ENCODE assay signal across 26 mouse cellular contexts in the genomic region with DNA sequence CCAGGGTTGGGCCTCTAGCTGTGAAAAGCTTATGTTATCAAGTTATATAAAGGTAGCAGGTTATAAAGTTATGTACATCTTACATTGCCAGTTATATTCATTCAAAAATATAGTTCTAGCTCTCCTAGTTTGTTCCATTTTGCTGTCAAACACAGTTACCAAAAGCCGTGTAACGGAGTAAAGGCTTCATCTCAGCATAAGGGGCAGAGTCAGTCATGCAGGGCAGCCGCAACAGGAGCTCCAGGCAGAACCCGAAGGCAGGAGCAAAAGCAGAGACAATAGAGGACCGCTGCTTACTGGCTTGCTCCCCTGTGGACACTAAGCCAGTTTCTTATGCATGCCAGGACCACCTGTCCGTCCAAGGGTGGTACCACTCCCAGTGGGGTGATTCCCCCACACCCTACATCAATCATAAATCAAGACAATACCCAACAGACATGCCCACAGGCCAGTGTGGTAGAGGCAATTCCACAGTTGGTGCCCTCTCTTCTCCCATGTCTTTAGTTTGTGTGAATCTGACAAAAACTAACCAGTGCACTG.
"Had no signal": no experiment of that assay in that cellular context is flagged by ENCODE, and none has a peak within 500 bp of the region (broad histone marks: within the 10 kb centered on the region; RNA-seq: fewer than 3 reads in every experiment).

No protein-coding gene starts in this region.

- H3K9me3 ChIP-seq: heart, embryonic 13.5 days; heart, embryonic 15.5 days; intestine, embryonic 15.5 days; limb, embryonic 10.5 days; limb, embryonic 12.5 days; liver, embryonic 13.5 days; liver, embryonic 15.5 days had no signal

- H3K4me2 ChIP-seq: heart, embryonic 11.5 days; heart, embryonic 13.5 days; heart, embryonic 15.5 days; hindbrain, embryonic 14.5 days; intestine, embryonic 15.5 days; limb, embryonic 12.5 days; liver, embryonic 11.5 days; liver, embryonic 13.5 days; liver, embryonic 15.5 days had no signal

- H3K4me1 ChIP-seq: heart, embryonic 13.5 days; heart, embryonic 15.5 days; intestine, embryonic 15.5 days; limb, embryonic 12.5 days; liver, embryonic 13.5 days; liver, embryonic 15.5 days had no signal

- ATAC-seq: hindbrain, embryonic 16.5 days; inflammation-experienced regulatory T-cells, adult 6 months; intestine, embryonic 15.5 days; intestine, postnatal 0 days had no signal

- DNase-seq: gastrocnemius, adult 2 months; gastrocnemius, postnatal 10 days; gastrocnemius, postnatal 25 days; heart, postnatal 14 days; heart, postnatal 4 days; kidney, adult 18-20 months; kidney, adult 8-10 months; kidney, postnatal 10 days; kidney, postnatal 25 days; kidney, postnatal 4 days; liver; liver, embryonic 13.5 days had no signal

- H3K9ac ChIP-seq: heart, embryonic 13.5 days; heart, embryonic 15.5 days; hindbrain, embryonic 14.5 days; intestine, embryonic 15.5 days; limb, embryonic 12.5 days; liver, embryonic 13.5 days; liver, embryonic 15.5 days had no signal

- H3K27ac ChIP-seq: gastrocnemius, adult 2 months; heart, embryonic 13.5 days; heart, embryonic 15.5 days; hindbrain, embryonic 14.5 days; intestine, embryonic 15.5 days; layer of hippocampus, adult 2 months; left cerebral cortex, adult 2 months; limb, embryonic 10.5 days; limb, embryonic 12.5 days; liver, embryonic 13.5 days; liver, embryonic 15.5 days had no signal

- H3K4me3 ChIP-seq: gastrocnemius, adult 2 months; heart, embryonic 13.5 days; heart, embryonic 15.5 days; intestine, embryonic 15.5 days; layer of hippocampus, adult 2 months; left cerebral cortex, adult 2 months; limb, embryonic 10.5 days; limb, embryonic 12.5 days; liver, embryonic 13.5 days; liver, embryonic 15.5 days had no signal

- H3K36me3 ChIP-seq: heart, embryonic 13.5 days; heart, embryonic 15.5 days; intestine, embryonic 15.5 days; limb, embryonic 10.5 days; limb, embryonic 12.5 days; liver, embryonic 13.5 days; liver, embryonic 15.5 days had no signal

- H3K27me3 ChIP-seq: heart, embryonic 13.5 days; heart, embryonic 15.5 days; intestine, embryonic 15.5 days; limb, embryonic 12.5 days; liver, embryonic 13.5 days; liver, embryonic 15.5 days had no signal
